15 mouse cellular contexts compared by ENCODE assay signal in the genomic region with DNA sequence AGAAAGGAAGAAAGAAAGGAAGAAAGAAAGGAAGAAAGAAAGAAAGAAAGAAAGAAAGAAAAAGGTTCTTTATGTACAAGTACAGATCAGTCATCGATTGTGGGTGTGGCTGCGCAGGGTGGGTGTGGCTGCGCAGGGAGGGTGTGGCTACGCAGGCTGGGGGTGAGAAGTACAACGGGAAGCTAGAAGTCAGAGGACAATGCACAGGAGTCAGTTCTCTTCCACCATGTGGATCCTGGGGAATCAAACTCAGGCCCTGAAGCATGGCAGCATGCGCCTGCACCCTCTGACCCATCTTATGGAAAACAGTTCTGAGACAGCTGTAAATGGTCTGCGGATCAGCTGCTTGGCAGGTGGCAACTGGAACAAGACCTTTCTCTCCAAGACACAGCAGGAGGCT. TPM values are rescaled to one million over a fixed set of nuclear protein-coding genes. Genes with fewer than 3 reads are reported as not detected.
DNase-seq lines count a peak whose midpoint lies in the region; ATAC-seq and TF ChIP-seq lines count a peak whose summit lies in the region.
"Had no signal": no experiment of that assay in that cellular context is flagged by ENCODE, and none has a peak within 500 bp of the region (broad histone marks: within the 10 kb centered on the region; RNA-seq: fewer than 3 reads in every experiment).

No protein-coding gene starts in this region.

- H3K4me2 ChIP-seq in heart, embryonic 12.5 days = no peak overlapping the region
- H3K4me2 ChIP-seq: heart, embryonic 15.5 days; lung, embryonic 15.5 days had no signal

- ATAC-seq in heart, embryonic 12.5 days (ENCODE audit: insufficient number of reproducible peaks, low FRiP score) = peak; percentile 61; the same call in 1 of the 2 replicates
- ATAC-seq in megakaryocyte, adult 5-6 weeks (ENCODE audit: poor library complexity, severe bottlenecking) = 0 out of 2 replicates have a peak, but pooled peaks have one; percentile 34
- no peak for ATAC-seq in erythroblast, adult 5-6 weeks (replicated peaks; ENCODE audit: low FRiP score, poor library complexity, severe bottlenecking)
- ATAC-seq: Patski had no signal

- no peak for TF ChIP-seq POLR2A in heart, adult 2 months (IDR thresholded peaks at IDR 0.05; ENCODE audit: insufficient read depth, low read depth, low read length)

- H3K27me3 ChIP-seq in heart, embryonic 12.5 days (replicated peaks) = 0 out of 2 replicates have a peak, but pooled peaks cover 9% of the 10 kb centered on the region
- H3K27me3 ChIP-seq in heart, adult 2 months (ENCODE audit: control insufficient read depth, insufficient read depth, low read length) = no peaks in the 10 kb centered on the region
- H3K27me3 ChIP-seq: lung, embryonic 15.5 days; Patski had no signal

- DNase-seq in heart, adult 2 months = no peak
- DNase-seq in ES-E14 (ENCODE audit: low read depth, low spot score) (no peak), liver (peak; percentile 83)
- DNase-seq in retina, embryonic 14.5 days (ENCODE audit: low spot score) = no peak
- DNase-seq in embryo, embryonic 10.5 days (ENCODE audit: low spot score) = no peak
- DNase-seq: cerebellum, postnatal 25 days; gastrocnemius, adult 2 months had no signal

- no peak overlapping the region for H3K4me3 ChIP-seq in heart, embryonic 12.5 days
- H3K4me3 ChIP-seq in heart, adult 2 months = no peak overlapping the region
- H3K4me3 ChIP-seq in ES-E14 (ENCODE audit: insufficient read depth in 1 of 2, low read depth in 1 of 2, low read length in 2 of 2, poor library complexity in 1 of 2, severe bottlenecking in 1 of 2) = 0 out of 4 replicates have a peak overlapping the region, but pooled peaks of 1 of the 2 experiments have one; percentile 3
- H3K4me3 ChIP-seq: gastrocnemius, adult 2 months; heart, embryonic 15.5 days; hindbrain, embryonic 10.5 days; left cerebral cortex, adult 2 months; lung, embryonic 15.5 days had no signal

- no peaks in the 10 kb centered on the region for H3K36me3 ChIP-seq in heart, embryonic 12.5 days
- no peaks in the 10 kb centered on the region for H3K36me3 ChIP-seq in heart, adult 2 months (ENCODE audit: control insufficient read depth, insufficient read depth, low read length)
- no peaks in the 10 kb centered on the region for H3K36me3 ChIP-seq in ES-E14 (ENCODE audit: control insufficient read depth, insufficient read depth, low read length, poor library complexity, severe bottlenecking)
- H3K36me3 ChIP-seq: heart, embryonic 15.5 days; hindbrain, embryonic 10.5 days; lung, embryonic 15.5 days had no signal

- in situ Hi-C loops in ES-E14 (cut with MboI; ENCODE audit: low sequenced_read_pairs in 2 of 2, unreplicated experiment in 2 of 2) = loop anchor here in 1 of 2 experiments (10.0 kb wide), 1 partner anchor 134 kb away; no protein-coding TSS in a partner anchor

- H3K27ac ChIP-seq in heart, embryonic 12.5 days (ENCODE audit: poor library complexity, severe bottlenecking) = no peak overlapping the region
- no peak overlapping the region for H3K27ac ChIP-seq in heart, adult 2 months
- H3K27ac ChIP-seq in ES-E14 (ENCODE audit: insufficient read depth, low read depth, low read length, poor library complexity, severe bottlenecking) = no peak overlapping the region
- H3K27ac ChIP-seq: gastrocnemius, adult 2 months; heart, embryonic 15.5 days; hindbrain, embryonic 10.5 days; left cerebral cortex, adult 2 months; lung, embryonic 15.5 days had no signal

- TF ChIP-seq CTCF in heart, adult 2 months (IDR thresholded peaks at IDR 0.05) = no peak

- intact Hi-C loops in heart, adult 2 months (cut with DNase I) = loop anchor here (5.0 kb wide), 4 partner anchors 121 to 561 kb away; a partner anchor contains a TSS

- no peaks in the 10 kb centered on the region for H3K79me2 ChIP-seq in heart, adult 2 months (replicated peaks; ENCODE audit: control insufficient read depth, insufficient read depth, low read length)

- no peak for TF ChIP-seq EP300 in heart, adult 2 months (IDR thresholded peaks at IDR 0.05; ENCODE audit: insufficient read depth, low read depth, low read length)

- H3K9me3 ChIP-seq in heart, embryonic 12.5 days (replicated peaks) = no peaks in the 10 kb centered on the region
- no peaks in the 10 kb centered on the region for H3K9me3 ChIP-seq in ES-E14 (ENCODE audit: control insufficient read depth, insufficient read depth, low read depth, low read length)
- H3K9me3 ChIP-seq: heart, embryonic 15.5 days; hindbrain, embryonic 10.5 days; lung, embryonic 15.5 days had no signal

- H3K4me1 ChIP-seq in heart, embryonic 12.5 days (replicated peaks) = peaks cover 29% of the 10 kb centered on the region
- peaks cover 2% of the 10 kb centered on the region for H3K4me1 ChIP-seq in heart, adult 2 months (ENCODE audit: control insufficient read depth, insufficient read depth, low read length)
- peaks cover 2 to 15% of the 10 kb centered on the region in 2 experiments; a peak in 2 of 4 replicates for H3K4me1 ChIP-seq in ES-E14 (ENCODE audit: control insufficient read depth in 2 of 2, insufficient read depth in 2 of 2, low read length in 2 of 2, poor library complexity in 1 of 2)

- WGBS in heart, embryonic 12.5 days = 55% methylated on average over 7 of the region's 7 CpGs
- 71% methylated on average over 7 of the region's 7 CpGs for WGBS in heart, adult 2 months

- no peak overlapping the region for H3K9ac ChIP-seq in heart, embryonic 12.5 days
- no peak overlapping the region for H3K9ac ChIP-seq in heart, adult 2 months (ENCODE audit: low read depth, low read length)
- H3K9ac ChIP-seq in ES-E14 (ENCODE audit: insufficient read depth, low read depth, low read length, poor library complexity, severe bottlenecking) = 0 out of 2 replicates have a peak overlapping the region, but pooled peaks have one; percentile 13
- H3K9ac ChIP-seq: heart, embryonic 15.5 days; lung, embryonic 15.5 days had no signal

TF ChIP-seq in ES-E14, 5 proteins besides CTCF, POLR2A, EP300 and RAD21:
- no peak for TF ChIP-seq ZNF384 (IDR thresholded peaks at IDR 0.05; ENCODE audit: low read depth, low read length)
- TF ChIP-seq MAFK (IDR thresholded peaks at IDR 0.05; ENCODE audit: insufficient read depth, low read depth, low read length) = no peak
- TF ChIP-seq CHD2 (IDR thresholded peaks at IDR 0.05; ENCODE audit: low read depth, low read length) = no peak
- no peak for TF ChIP-seq ZC3H11A (IDR thresholded peaks at IDR 0.05; ENCODE audit: borderline replicate concordance, low read depth, low read length)
- TF ChIP-seq HCFC1 (IDR thresholded peaks at IDR 0.05; ENCODE audit: borderline replicate concordance, insufficient read depth, low read length) = no peak

RNA-seq across cellular contexts. Expression of a gene that starts 9.8 kb away (rescaled TPM):
- 50.9 and 52.3 TPM in 2 replicates for polyA plus RNA-seq in heart, embryonic 12.5 days (2016; fragmentation: Nextera tagmentation; extraction: Ambion mirVana)
- total RNA-seq in heart, adult 2 months (2021) = 10 to 100 TPM; 28.5 to 28.8 TPM
- polyA plus RNA-seq in heart, adult 2 months (2012; rRNA removed) = 33.4 and 34.1 TPM in 2 replicates
- 11.3 and 11.7 TPM in 2 replicates for total RNA-seq in ES-E14 (2012; rRNA removed)
- total RNA-seq in megakaryocyte, adult 5-6 weeks (2015) = 6.7 and 10.6 TPM in 2 replicates
- 3.4 and 4.9 TPM in 2 replicates for total RNA-seq in megakaryocyte, adult 5-6 weeks (2017)
- 6.5 and 10.0 TPM in 2 replicates for total RNA-seq in erythroblast, adult 5-6 weeks (2015; ENCODE audit: low replicate concordance)
- total RNA-seq in erythroblast, adult 5-6 weeks (2017; ENCODE audit: low replicate concordance) = 4.7 and 6.7 TPM in 2 replicates
